Mouse (Mus musculus) layer of hippocampus, adult 9-11 months (tissue): ENCODE results near the gene Megf11.
A peak's percentile ranks its signal among the peaks of the same experiment; 100 is the strongest.

Source experiments
- DNase-seq: peaks from one replicate; pipeline ENCODE4 v3.0.0; 2022

Gene Megf11

GRCm38 (mm10) chr9:64570448-64570847 lies 185.0 kb downstream of the Megf11 start:
- DNase-seq = no peak

DNA sequence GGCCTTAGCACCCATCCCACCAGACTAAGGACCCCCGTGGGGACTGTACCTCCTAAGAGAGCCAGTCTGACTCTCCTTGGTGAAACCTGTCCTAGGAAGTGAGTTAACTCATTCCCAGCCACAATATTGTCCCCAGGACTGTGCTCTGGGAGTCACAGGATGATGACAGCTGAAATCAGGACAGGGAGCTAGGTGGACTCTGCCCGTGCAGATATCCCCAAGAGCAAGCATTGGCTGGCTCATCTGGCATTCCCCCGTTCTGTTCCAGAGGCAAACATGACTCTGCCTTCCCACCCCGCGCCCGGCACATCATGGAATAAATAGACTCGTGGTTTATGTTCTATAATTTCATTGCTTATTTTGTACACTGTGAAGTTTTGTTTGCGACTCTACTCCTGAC lies 185.7 kb downstream of the Megf11 start:
- DNase-seq = no peak

GRCm38 (mm10) chr9:64572629-64573190 lies 187.3 kb downstream of the Megf11 start:
- DNase-seq = no peak

GRCm38 (mm10) chr9:64575658-64576057 lies 190.2 kb downstream of the Megf11 start:
- no peak for DNase-seq

DNA sequence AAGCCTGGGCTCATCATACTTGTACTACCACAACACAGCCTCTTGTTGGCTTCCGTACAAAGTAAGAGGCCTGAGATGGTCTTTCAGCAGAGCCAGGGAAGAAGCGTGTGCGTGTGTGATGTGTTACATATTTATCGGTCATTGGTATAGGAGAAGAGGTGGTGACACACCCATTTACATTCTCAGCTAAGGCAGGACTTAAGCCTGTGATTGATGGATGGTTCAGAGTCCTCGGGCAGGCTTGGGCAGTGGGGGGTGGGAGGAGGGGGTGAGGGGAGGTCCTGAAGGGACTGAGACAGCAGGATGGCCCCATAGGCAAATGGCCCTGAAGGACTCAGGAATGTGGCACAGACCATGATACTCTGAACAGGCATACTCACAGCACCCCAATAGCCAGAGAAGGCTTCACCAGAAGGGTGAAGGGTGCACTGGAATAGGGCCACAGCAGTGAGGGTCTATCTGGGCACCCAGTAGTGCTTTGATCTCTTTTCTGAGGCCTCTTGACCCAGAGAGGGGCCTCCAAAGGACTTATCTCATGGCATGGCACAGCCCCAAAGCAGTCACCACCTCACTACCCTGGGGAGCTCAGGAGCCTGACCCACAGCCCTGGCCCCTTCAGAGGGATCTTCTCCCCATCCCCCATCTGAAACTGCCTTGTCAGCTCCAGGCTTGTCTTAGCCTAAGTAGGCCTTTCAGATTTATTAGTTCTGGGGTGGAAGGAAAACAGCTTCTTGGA lies 190.9 kb downstream of the Megf11 start:
- no peak for DNase-seq

DNA sequence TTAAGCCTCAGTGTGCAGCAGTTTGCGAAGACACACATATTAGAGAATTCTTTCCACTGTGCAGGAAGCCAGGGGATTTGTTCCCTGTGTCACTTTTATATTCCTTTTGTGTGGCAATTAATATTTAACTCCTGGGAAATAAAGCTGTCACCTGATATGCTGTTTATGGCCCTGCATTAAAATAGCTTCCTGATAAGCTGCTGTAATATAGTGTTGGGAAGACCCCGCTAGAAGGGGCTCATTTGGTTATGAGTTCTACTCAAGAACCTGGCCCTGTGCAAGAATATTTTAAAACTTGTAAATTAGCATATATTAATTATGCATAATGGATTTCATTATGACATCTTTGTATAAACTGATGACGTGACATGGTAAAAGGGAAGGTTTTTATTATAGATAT lies 191.7 kb downstream of the Megf11 start:
- DNase-seq = no peak

GRCm38 (mm10) chr9:64578014-64578413 lies 192.6 kb downstream of the Megf11 start:
- DNase-seq = no peak

- DNase-seq = no peak
Measured at GRCm38 (mm10) chr9:64579306-64579705, 193.9 kb downstream of the Megf11 start.

- DNase-seq = no peak
Measured at GRCm38 (mm10) chr9:64586292-64586691, 200.9 kb downstream of the Megf11 start.

DNA sequence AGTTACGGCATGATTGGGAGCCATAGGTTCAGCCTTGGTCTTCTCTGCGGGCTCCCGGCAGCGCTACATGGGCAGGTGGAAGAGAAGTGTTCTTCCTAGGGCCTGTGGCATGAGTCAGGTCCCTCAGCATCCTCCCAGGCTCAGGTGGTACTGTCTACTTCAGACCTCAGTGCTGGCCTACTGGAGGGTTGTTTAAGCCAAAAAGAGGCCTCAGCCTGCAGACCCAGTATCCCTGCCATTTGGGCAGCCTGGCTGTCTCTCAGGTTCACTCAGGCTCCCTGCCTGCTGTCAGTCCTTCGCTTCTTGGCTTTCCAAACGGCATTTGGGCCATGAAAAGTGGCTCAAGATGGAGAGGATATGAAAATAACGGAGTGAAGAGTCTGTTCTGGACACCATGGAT lies 202.6 kb downstream of the Megf11 start:
- no peak for DNase-seq

DNA sequence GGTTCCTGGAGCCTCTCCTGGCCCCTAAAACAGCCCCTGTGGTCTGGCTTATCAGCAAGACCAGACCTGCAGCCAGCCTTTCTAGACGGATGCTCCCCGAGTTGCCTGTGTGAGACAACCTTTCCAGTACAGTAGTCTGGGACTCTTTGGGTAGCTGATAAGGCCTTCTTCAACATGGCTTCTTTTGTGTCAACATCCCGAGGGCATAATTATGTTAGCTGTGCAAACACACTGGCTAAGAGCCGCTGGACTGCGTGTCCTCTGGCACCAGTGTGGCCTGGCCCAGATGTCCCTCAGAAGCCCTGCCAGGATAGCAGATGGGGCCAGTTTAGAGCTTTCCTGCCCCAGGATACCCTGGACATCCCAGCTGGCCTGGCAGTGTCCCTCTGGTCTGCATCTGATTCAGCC lies 205.2 kb downstream of the Megf11 start:
- DNase-seq = peak; percentile 59

DNA sequence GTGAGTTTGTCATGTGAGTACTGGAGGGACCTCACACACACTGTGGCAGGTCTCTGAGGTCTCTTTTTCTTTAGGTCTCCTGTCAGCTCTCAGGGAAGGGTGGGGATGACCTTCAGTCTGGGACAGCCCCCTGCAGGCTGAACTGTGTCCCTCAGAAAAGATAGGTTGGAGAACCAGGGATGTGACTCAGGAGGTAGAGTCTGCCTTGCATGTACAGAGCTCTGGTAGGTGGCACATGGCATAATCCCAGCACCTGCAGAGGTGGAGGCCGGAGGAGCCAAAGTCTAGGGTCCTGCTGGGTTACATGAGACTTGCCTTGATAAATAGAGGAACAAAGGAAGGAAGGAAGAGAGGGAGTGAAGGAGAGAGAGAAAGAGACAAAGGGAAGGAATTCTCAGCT lies 206.0 kb downstream of the Megf11 start:
- DNase-seq = no peak

DNA sequence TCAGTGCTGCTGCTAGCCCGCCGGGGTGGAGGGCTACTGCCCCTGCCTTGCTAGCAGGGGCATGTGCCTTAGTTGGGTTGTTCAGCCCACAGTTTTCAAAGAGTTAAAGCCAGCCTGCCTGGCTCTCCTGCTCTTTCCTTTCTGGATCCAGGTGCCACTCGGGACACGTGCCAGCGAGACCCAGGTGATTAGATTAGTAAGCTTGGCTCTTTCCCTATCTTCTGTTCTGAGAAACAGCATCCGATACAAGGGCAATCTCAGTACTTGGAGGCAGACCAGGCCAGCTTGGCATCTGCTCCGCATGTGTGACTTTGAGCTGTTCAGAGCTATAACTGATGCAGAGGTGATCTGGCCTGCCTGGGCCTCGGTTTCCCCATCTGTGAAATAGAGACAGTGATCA lies 209.0 kb downstream of the Megf11 start:
- no peak for DNase-seq

DNA sequence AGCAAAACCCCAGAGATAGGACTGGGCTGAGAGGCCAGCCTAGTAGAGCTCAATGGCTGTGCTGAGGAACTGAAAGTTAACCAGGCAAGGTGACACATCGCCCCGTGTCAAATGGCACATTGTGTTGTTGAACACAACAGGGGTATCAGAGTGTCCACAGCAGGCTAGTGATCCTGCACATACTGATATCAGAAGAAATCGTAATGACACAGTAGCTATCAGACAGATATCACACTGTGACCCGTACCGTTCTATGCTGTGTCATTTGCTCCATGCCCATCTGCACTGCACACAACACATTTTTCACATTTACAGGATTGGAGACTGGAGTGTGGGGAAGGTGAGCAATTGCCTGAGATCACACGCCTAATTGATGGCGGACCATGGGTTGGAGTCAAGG lies 213.0 kb downstream of the Megf11 start:
- DNase-seq = no peak

GRCm38 (mm10) chr9:64600731-64601130 lies 215.3 kb downstream of the Megf11 start:
- DNase-seq = no peak

DNA sequence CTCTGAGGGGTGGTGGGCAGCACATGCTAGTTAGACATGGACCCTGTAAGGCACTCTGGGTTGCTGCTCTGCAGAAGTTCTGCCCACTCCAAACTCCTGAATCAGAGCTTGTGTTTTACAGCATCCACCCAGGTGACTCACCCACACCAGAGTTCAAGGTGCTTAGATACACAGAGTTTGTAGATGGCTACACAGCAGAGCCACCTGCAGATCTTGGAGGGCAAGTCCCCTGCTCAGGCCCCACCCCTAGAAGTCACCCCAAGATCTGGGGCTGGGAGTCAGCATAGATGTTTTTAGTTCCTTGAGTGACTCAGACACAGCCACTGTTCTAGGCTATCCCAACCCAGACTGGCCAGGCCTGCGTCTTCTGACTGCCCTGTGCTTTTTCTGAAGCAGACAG lies 217.5 kb downstream of the Megf11 start:
- DNase-seq = no peak

DNA sequence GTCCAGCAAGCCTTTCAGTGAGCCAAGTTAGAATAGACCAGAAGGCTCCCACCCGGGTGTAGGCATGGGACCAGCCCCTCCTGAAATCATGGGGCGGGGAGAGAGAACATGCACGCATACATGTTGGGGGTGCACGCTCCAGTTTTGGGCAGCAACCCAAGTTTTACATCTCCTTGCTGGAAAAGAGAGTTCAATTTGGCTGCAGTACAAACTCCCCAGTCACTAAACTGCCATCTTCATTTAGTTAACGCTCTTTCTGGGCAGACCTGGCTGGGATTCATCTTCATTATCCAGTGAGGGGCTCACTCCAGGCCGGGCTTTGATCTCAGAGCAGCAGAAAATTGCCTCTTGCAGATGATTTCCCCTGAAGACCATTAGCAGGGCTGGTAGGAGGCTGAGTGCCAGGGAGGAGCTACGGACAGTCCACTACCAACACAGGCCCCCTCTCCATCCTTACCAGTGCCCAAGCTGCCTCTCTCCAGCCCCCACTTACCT lies 218.8 kb downstream of the Megf11 start:
- DNase-seq = no peak

GRCm38 (mm10) chr9:64605077-64605714 lies 219.8 kb downstream of the Megf11 start:
- DNase-seq = no peak

GRCm38 (mm10) chr9:64605735-64606349 lies 220.4 kb downstream of the Megf11 start:
- DNase-seq = peak; percentile 63

GRCm38 (mm10) chr9:64607049-64607448 lies 221.6 kb downstream of the Megf11 start:
- no peak for DNase-seq

GRCm38 (mm10) chr9:64609546-64609945 lies 224.1 kb downstream of the Megf11 start:
- DNase-seq = peak; percentile 61

GRCm38 (mm10) chr9:64612121-64612983 lies 226.9 kb downstream of the Megf11 start:
- DNase-seq = peak; percentile 28
